Mouse (Mus musculus): ENCODE measurements at regions not wholly inside any gene's neighbourhood (a gene's known extent, or its start where the extent isn't known, plus 50 kb on each side); places are given as distances from the start of the nearest gene placed in this dataset.

DNA sequence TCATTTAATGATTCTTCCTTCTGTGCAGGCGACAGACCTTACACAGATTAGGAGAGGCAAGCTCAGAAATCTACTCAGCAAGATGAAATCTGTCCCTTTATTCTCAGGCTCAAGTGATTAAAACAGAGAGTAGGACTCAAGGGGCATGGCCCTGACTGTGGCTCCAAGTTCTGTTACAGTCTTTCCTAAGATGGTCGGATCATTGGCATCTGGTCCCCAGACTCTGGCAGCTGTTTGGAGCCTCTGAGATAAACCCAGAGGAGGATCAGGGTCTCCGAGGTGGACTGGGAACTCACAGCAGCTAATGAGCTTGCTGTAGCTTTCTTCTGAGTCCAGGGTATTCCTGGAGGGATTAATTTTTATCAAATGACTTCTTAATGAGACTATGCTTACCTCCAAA is 51.7 kb upstream of the Hs3st2 start:
- Histone ChIP-seq H3K4me2 (no peak overlapping the region), H3K27me3 (ENCODE audit: insufficient read depth, low read length) (no peaks in the 10 kb centered on the region), H3K4me3 (ENCODE audit: low read depth, low read length) (no peak overlapping the region), H3K4me1 (ENCODE audit: insufficient read depth) (no peaks in the 10 kb centered on the region), H3K9ac (no peak overlapping the region), H3K27ac (ENCODE audit: low read depth) (no peak overlapping the region), H3K36me3 (ENCODE audit: insufficient read depth) (no peaks in the 10 kb centered on the region), H3K9me3 (ENCODE audit: low read depth, low read length) (no peaks in the 10 kb centered on the region)
- 47% methylated on average over 3 of the region's 3 CpGs for whole genome bisulfite sequencing
- no peak for ATAC-seq (ENCODE audit: insufficient read depth)
- TF ChIP-seq CTCF (IDR thresholded peaks at IDR 0.05; ENCODE audit: low read depth) = no peak
- no peak for DNase-seq

Data from lung, embryonic 14.5 days (tissue).